Mouse (Mus musculus): Measurements from ENCODE around the gene Il1b.

DNA sequence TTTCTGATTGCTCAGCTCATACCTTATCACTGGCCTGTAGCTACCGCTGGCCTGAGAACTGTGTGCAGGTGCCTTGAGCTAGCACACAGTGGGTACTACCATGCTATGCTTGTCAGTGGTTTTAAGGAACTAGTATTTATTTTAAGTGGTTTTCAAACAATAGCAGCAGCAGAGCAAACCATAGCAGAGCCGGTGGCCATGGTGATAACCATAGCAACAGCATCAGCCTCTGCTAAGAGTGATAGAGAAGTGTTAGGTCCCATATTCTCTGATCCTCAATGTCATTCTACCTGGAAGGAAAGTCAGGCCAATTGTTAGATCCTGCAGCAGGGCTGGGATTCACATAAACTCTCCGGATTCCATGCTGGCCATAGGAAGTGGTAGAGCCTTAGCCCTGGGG lies 43.7 kb upstream of the Il1b start:
- TF ChIP-seq POLR2A (IDR thresholded peaks at IDR 0.05; ENCODE audit: low read depth, low read length) (no peak), CTCF (conservative IDR thresholded peaks at IDR 0.05; ENCODE audit: insufficient read depth, insufficient read length, low read depth, low read length) (no peak)

All from kidney, adult 2 months (tissue).